Mouse (Mus musculus) erythroid progenitor cell, adult 5-6 weeks (primary cell): ENCODE data around the gene Tigd3. TPM values are rescaled to one million over a fixed set of nuclear protein-coding genes. Genes with fewer than 3 reads are reported as not detected.

ENCODE experiments used
- ATAC-seq: replicated peaks from 2 replicates; pipeline ENCODE4 v1.8.0; 2016; ENCODE audit warnings: moderate number of reproducible peaks, mild to moderate bottlenecking, moderate TSS enrichment, inconsistent platforms; ENCODE audit not compliant: poor library complexity, low FRiP score, severe bottlenecking
- total RNA-seq, 2 experiments: library from RNA; stranded (forward) in 1 of 2; stranded (reverse) in 1 of 2; fragments of 150-400 nt in 1 of 2; fragments of 186-747, 209-891 nt in 1 of 2; gene quantifications; 2 replicates each; pipeline versions ENCODE4 v1.2.3 to v1.2.4; 2015 to 2017; ENCODE audit warnings: low replicate concordance in 2 of 2

The Tigd3 gene
- total RNA-seq, 2 experiments from 2014 or later: 3.8 to 8.2 TPM

DNA sequence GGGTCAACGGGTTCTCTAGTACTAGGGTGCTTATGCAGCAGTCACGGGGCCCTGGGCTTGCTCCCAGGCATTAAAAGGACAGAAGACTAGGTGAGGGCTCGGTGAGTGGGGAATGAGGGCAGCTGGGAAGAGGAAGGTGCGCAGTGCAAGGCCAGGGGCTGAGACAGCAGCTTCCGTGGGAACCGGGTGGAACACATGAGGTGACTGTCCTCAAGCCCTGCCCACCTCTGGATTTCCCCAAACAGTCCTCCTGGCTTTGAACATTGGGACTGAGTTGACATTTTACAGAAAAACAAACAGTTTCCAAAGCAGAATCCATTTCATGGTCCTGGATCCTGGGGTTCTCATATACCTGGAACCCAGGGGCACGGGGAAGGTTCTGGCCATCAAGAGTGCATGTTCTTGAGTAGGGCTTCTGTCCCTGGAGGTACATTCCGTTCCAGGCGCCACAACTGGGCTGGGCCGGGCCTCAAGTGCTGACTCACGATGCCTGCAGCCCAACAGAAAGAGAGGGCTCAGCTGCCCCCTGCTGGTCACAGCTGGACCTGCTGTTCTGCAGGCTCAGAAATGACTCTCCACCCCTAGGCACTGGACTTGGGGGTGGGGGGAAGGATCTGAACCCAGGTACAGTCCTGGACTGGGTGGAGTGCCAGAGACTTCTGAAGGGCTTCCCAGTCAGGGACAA lies 44.0 kb downstream of the Tigd3 start:
- ATAC-seq: peak; percentile 53

- peak; percentile 17 for ATAC-seq
These were observed 44.9 kb downstream of the Tigd3 start for GRCm38 (mm10) chr19:5848826-5849672.

DNA sequence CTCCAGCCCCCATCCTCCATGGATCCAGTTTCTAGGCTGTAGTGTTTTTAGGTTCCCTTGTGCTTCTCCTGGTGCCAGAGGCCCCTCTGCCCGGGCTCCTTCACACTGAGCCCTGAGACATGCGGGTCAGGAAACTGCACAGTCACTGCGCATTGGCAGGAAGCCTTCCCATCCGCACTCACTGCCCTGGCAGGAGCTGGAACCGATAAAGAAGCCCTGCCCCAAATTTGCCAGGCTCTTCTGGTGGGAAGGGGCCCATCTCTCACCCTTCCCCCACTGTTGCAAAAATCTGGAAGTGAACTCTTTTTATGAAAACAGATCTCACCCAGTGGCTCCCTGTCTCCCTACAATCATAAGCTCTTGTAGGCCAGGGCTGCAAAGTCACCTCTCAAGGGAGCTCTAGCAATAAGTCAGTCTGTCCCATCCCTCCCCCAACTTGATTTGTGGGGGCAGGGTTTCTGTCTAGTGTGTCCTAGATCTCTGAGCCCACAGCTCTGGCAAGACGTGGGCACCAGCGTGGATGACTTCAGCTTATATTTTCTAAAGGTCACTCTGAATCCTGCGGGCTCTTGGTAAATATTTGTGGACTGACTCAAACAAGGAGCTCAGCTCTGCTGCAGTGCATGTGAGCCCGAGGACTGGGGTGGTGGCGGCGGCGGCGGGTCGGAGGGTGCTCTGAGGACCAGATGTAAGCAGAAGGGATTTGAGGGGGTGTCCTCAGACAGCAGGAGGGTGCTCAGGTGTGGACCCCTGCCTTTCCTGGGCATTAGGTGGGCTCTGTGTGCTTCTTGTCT lies 45.7 kb downstream of the Tigd3 start:
- peak; percentile 44 for ATAC-seq

DNA sequence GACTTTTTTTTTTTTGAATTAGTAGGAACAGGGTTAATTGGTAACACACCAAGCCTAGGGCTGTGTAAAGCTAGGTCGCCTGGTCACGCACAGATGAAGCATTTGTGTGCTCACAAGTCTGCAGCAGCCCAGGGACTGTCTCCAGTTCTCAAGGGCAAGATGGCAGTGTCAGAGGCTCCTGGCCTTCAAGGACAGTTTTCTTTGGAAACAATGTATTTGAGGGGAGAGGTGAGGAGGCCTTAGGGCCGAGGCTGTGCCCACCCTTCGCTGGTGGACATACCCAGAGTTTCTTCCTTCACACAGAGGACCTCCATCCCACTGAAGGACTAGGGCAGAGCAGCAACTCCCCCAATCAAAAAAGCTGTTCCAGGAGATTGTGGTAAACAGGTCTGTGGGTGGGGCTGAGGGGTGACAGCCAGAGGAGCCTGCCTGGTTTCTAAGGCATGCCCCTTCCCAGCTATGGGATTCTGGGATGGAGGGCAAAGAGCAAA lies 46.6 kb downstream of the Tigd3 start:
- no peak for ATAC-seq

DNA sequence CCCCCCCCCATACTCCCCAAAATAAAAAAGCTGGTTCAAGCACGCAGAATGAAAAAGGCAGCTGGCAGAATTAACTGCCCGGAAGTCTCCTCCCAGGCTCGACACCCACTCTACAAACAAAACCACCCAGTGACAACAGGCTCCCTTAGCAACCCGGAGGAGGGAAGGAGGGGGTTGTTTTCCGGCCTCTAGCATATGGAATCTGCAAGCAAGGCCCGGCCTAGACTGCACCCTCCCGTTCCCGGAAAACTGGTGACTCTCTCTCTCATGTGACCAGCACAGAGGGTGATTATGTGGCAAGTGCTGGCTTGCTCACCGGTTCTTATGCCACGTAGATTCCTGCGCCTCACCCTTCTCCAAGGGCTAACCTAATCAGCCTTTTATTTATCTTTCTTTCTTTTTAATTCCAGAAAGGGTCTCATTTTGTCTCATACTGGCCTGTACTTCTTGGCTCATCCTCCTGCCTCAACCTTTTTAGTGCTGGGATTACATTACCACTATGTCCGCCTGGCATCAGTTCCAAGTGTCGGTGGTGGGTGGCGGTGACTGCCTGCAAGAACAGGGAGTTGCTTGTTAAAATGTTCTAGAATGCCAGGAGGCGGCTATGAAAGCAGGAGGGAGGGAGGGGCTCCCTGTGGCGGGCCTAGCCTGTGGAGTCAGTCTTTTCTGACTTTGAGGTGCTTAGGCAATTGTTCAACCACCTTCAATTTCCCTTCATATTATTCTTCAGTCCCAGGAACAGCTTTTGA lies 47.2 kb downstream of the Tigd3 start:
- ATAC-seq: no peak

DNA sequence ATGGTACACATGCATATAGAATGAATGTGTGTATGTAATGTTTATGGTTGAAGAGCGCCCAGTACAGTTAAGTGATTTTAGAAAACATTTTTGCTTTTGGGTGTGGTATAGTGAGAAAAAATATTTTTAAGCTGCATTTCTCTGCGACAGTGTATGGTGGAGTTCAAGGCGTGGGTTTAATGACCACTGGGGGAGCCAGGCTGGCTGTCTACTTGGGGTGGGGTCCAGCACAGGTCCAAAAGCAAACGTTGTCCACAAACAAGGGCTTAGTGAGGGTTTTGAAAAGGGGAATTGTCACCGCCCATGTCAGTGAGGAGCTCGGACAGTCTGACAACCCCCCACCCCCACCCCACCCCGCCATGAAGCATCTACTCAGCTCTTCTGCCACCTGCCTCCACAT lies 47.8 kb downstream of the Tigd3 start:
- no peak for ATAC-seq

GRCm38 (mm10) chr19:5845319-5846135 lies 48.4 kb downstream of the Tigd3 start:
- ATAC-seq: peak; percentile 23

GRCm38 (mm10) chr19:5844831-5845318 lies 49.1 kb downstream of the Tigd3 start:
- 0 out of 2 replicates have a peak, but pooled peaks have one; percentile 10 for ATAC-seq

DNA sequence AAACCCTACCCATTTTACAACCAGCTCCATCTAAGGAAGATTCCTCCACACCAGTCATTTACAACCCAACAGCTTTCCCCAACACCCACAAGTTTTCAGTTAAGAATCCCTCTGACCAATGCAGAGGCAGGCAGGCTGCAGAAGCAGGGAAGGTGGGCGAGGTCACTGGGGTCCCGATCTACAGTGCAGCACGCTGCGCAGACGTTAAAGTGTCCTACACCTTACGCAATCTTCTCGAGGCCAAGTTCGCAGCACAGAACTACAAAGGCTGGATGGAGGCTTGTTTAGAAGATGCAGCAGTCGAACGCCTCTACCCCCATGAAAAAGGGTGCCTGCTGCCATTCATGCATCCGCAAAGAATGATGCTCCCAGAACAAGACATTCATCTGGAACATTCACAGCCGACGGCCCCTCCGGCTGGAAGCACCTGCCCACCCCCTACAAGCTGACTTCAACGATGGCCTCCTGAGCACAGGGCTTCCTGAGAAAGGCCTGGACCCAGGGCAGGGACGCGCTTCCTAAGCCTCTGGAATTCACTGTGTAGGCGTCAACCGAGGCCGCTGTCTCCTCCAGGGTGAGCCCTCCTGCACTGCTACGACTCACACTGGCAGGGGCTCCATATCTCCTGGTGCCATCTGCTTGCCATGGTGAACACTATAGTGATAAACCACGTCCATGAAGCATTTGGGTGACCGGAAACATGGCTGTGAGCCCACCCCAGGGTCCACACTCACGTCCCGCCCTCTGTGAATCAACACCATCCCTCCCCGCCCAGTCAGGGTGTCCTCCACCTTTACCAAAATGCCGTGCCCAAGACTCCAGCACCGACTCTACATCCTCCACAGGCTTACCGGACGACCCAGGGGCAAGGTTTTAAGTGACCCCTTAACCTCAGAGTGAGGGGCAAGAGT lies 49.9 kb downstream of the Tigd3 start:
- peak; percentile 17 for ATAC-seq

DNA sequence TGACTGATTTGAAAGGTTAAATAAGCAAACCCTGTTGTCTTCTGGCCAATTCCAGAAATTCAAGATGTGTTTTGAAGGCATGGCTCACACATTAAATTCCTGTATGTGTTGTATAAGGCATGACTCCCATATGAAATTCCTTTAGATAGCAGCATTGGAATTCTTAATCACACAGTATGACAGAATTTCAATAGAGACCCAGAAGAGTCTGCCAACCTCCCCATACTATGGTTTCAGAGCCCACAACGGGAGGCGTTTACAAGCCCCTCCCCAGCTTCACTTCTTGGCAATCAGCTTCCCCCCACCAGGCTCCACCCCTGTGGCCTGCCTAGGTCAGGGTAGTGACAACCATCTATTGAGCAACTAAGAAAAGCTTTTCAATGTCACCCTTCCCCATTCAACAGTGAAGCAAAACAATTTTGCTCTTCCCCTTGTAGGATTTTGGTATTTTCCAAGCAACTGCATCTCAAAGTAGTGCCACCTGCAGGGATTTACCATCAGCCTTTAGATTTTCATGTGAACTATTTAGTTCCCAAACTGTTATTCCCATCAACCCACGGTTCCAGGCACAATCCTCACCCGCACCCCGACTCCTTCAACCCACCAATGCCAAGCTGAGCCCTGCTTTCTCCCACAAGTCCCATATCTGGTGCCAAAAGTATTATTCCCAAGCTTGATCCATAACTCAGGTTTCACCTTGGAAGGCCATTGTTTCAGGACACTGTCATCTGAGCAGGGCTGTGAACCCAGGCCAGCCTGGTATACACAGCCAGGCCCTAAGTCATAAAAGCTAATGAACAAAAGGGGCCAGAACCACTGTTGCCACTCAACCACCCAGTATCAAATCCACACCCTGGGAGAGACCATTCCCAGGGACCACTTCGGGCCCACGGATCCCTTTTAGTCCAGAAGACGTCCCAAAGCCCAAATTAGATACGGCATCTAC lies 50.9 kb downstream of the Tigd3 start:
- ATAC-seq: no peak

- ATAC-seq: no peak
These were observed 51.8 kb downstream of the Tigd3 start for GRCm38 (mm10) chr19:5841999-5842784.

DNA sequence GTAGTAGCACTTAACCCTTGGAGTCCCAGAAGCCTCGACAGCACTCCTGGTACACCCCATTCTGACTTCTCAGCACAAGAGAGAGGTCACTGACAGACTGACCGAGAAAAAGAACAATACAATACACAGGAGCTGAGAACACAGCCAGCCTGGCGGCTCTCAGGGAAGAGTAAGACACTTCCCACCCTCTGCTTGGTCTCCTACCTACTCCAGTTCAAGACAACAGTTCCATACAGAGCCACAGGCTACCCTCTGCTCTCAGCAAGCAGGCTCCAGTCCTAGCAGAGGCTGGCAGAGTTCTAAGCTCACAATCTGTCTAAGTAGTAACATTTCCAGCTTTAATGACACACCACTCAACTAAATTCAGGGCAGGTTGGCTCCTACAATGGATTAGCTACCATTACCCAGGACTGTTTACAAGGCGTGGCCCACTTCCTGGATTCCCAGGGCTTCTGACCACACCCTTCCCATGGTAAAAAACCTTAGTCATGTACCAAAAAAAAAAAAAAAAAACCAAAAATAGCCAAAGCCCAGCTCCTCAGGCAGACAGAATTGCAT lies 52.5 kb downstream of the Tigd3 start:
- peak; percentile 32 for ATAC-seq
